Comparison of ENCODE assay signal across 9 mouse cellular contexts in genomic region chr7:142470808-142471413, GRCm38 (mm10). TPM values are rescaled to one million over a fixed set of nuclear protein-coding genes. Genes with fewer than 3 reads are reported as not detected.
A peak's percentile ranks its signal among the peaks of the same experiment; 100 is the strongest.
DNase-seq lines count a peak whose midpoint lies in the region; ATAC-seq and TF ChIP-seq lines count a peak whose summit lies in the region.
"Had no signal": no experiment of that assay in that cellular context is flagged by ENCODE, and none has a peak within 500 bp of the region (broad histone marks: within the 10 kb centered on the region; RNA-seq: fewer than 3 reads in every experiment).

No protein-coding gene starts in this region.

- H3K27ac ChIP-seq in forebrain, embryonic 10.5 days = peak overlapping the region; percentile 87
- no peak overlapping the region for H3K27ac ChIP-seq in forebrain, embryonic 15.5 days (replicated peaks)
- H3K27ac ChIP-seq in ES-E14 (ENCODE audit: insufficient read depth, low read depth, low read length, poor library complexity, severe bottlenecking) = no peak overlapping the region
- H3K27ac ChIP-seq in hindbrain, embryonic 15.5 days (replicated peaks) = no peak overlapping the region
- peak overlapping the region; percentile 27 for H3K27ac ChIP-seq in macrophage

- no peak for DNase-seq in forebrain, embryonic 10.5 days (ENCODE audit: extremely low spot score, low spot score)
- DNase-seq in ES-E14 (ENCODE audit: low read depth, low spot score) = peak; percentile 9
- peak; percentile 74 for DNase-seq in gastrocnemius, adult 18-20 months (ENCODE audit: low spot score)
- DNase-seq in testis, postnatal 14 days (ENCODE audit: low spot score) = peak; percentile 77
- no peak for DNase-seq in cerebellum, adult 11 months

- no peaks in the 10 kb centered on the region for H3K27me3 ChIP-seq in forebrain, embryonic 10.5 days (ENCODE audit: poor library complexity, severe bottlenecking)
- H3K27me3 ChIP-seq in forebrain, embryonic 15.5 days = no peaks in the 10 kb centered on the region
- H3K27me3 ChIP-seq in hindbrain, embryonic 15.5 days = no peaks in the 10 kb centered on the region

- no peaks in the 10 kb centered on the region for H3K36me3 ChIP-seq in forebrain, embryonic 10.5 days (replicated peaks)
- H3K36me3 ChIP-seq in forebrain, embryonic 15.5 days = no peaks in the 10 kb centered on the region
- no peaks in the 10 kb centered on the region for H3K36me3 ChIP-seq in ES-E14 (ENCODE audit: control insufficient read depth, insufficient read depth, low read length, poor library complexity, severe bottlenecking)
- H3K36me3 ChIP-seq in hindbrain, embryonic 15.5 days = no peaks in the 10 kb centered on the region
- H3K36me3 ChIP-seq in macrophage (ENCODE audit: inconsistent target) = no peaks in the 10 kb centered on the region

- in situ Hi-C loops in ES-E14 (cut with MboI; ENCODE audit: low sequenced_read_pairs in 2 of 2, unreplicated experiment in 2 of 2) = no loop called here

- H3K9ac ChIP-seq in forebrain, embryonic 15.5 days (replicated peaks) = no peak overlapping the region
- no peak overlapping the region for H3K9ac ChIP-seq in ES-E14 (ENCODE audit: insufficient read depth, low read depth, low read length, poor library complexity, severe bottlenecking)
- H3K9ac ChIP-seq in hindbrain, embryonic 15.5 days = no peak overlapping the region

- no peak for ATAC-seq in forebrain, embryonic 15.5 days (replicated peaks)
- ATAC-seq in hindbrain, embryonic 15.5 days (ENCODE audit: low FRiP score, low read depth) = 0 out of 2 replicates have a peak, but pooled peaks have one; percentile 45

- H3K4me3 ChIP-seq in forebrain, embryonic 10.5 days = no peak overlapping the region
- H3K4me3 ChIP-seq in forebrain, embryonic 15.5 days = no peak overlapping the region
- H3K4me3 ChIP-seq in ES-E14 (ENCODE audit: insufficient read depth in 1 of 2, low read depth in 1 of 2, low read length in 2 of 2, poor library complexity in 1 of 2, severe bottlenecking in 1 of 2) (no peak overlapping the region), macrophage (ENCODE audit: inconsistent target) (no peak overlapping the region)
- H3K4me3 ChIP-seq in hindbrain, embryonic 15.5 days = no peak overlapping the region

- peaks cover 99% of the 10 kb centered on the region for H3K79me2 ChIP-seq in macrophage (ENCODE audit: inconsistent target)

- no peaks in the 10 kb centered on the region for H3K9me3 ChIP-seq in forebrain, embryonic 10.5 days
- no peaks in the 10 kb centered on the region for H3K9me3 ChIP-seq in forebrain, embryonic 15.5 days
- H3K9me3 ChIP-seq in ES-E14 (ENCODE audit: control insufficient read depth, insufficient read depth, low read depth, low read length) = no peaks in the 10 kb centered on the region
- H3K9me3 ChIP-seq in hindbrain, embryonic 15.5 days = no peaks in the 10 kb centered on the region

- H3K4me1 ChIP-seq in forebrain, embryonic 10.5 days = peaks cover 39% of the 10 kb centered on the region
- peaks cover 8% of the 10 kb centered on the region; the same call in 1 of the 2 replicates for H3K4me1 ChIP-seq in forebrain, embryonic 15.5 days
- H3K4me1 ChIP-seq in ES-E14 (ENCODE audit: control insufficient read depth in 2 of 2, insufficient read depth in 2 of 2, low read length in 2 of 2, poor library complexity in 1 of 2) = peaks cover 0 to 3% of the 10 kb centered on the region in 2 experiments; a peak in 1 of 4 replicates
- H3K4me1 ChIP-seq in hindbrain, embryonic 15.5 days (replicated peaks) = peaks cover 11% of the 10 kb centered on the region; the same call in 1 of the 2 replicates

- no peak overlapping the region for H3K4me2 ChIP-seq in forebrain, embryonic 15.5 days (replicated peaks)
- H3K4me2 ChIP-seq in hindbrain, embryonic 15.5 days = no peak overlapping the region

- 24% methylated on average over 4 of the region's 4 CpGs for WGBS in forebrain, embryonic 10.5 days
- 21% methylated on average over 4 of the region's 4 CpGs for WGBS in forebrain, embryonic 15.5 days
- 20% methylated on average over 4 of the region's 4 CpGs for WGBS in hindbrain, embryonic 15.5 days
- whole genome bisulfite sequencing in macrophage (ENCODE audit: missing documents) = 52% methylated on average over 4 of the region's 4 CpGs

TF ChIP-seq in ES-E14, 5 proteins besides CTCF, POLR2A, EP300 and RAD21:
- TF ChIP-seq ZNF384 (IDR thresholded peaks at IDR 0.05; ENCODE audit: low read depth, low read length) = no peak
- no peak for TF ChIP-seq ZC3H11A (IDR thresholded peaks at IDR 0.05; ENCODE audit: borderline replicate concordance, low read depth, low read length)
- TF ChIP-seq CHD2 (IDR thresholded peaks at IDR 0.05; ENCODE audit: low read depth, low read length) = no peak
- no peak for TF ChIP-seq HCFC1 (IDR thresholded peaks at IDR 0.05; ENCODE audit: borderline replicate concordance, insufficient read depth, low read length)
- no peak for TF ChIP-seq MAFK (IDR thresholded peaks at IDR 0.05; ENCODE audit: insufficient read depth, low read depth, low read length)

RNA-seq across cellular contexts. Expression of gene Lsp1, which starts 10.3 kb away (rescaled TPM):
- polyA plus RNA-seq in forebrain, embryonic 10.5 days (2016; fragmentation: Nextera tagmentation; extraction: Ambion mirVana) = 10.7 and 12.0 TPM in 2 replicates
- polyA plus RNA-seq in forebrain, embryonic 15.5 days (2015; fragmentation: Nextera tagmentation; extraction: Ambion mirVana) = 3.6 and 4.2 TPM in 2 replicates
- 3.6 and 13.7 TPM in 2 replicates for total RNA-seq in ES-E14 (2012; rRNA removed)
- 10 to 100 TPM; 30.3 to 38.4 TPM for total RNA-seq in gastrocnemius, adult 18-20 months (2021)
- polyA plus RNA-seq in hindbrain, embryonic 15.5 days (2015; fragmentation: Nextera tagmentation; extraction: Ambion mirVana) = 4.5 and 7.6 TPM in 2 replicates
- 10 to 100 TPM in 24 of 26 experiments, 1 to 10 TPM in 2; 7.9 to 51.4 (median 34.9) TPM for total RNA-seq in macrophage (2018; cell fraction: chromatin; rRNA removed)
- total RNA-seq in macrophage (2018; cell fraction: cytosol; rRNA removed) = 100 to 1,000 TPM in 12 of 26 experiments, 10 to 100 TPM in 14; 29.4 to 203 (median 91.2) TPM
- 100 to 1,000 TPM in 2 of 26 experiments, 10 to 100 TPM in 24; 17.9 to 115 (median 43.2) TPM for total RNA-seq in macrophage (2018; cell fraction: nucleus; rRNA removed)
- polyA plus RNA-seq in macrophage (2018) = 30.8 to 130 TPM (median 114 TPM) in 3 replicates

RNA-seq across cellular contexts. Expression of gene Tnnt3, which starts 27.7 kb away (rescaled TPM):
- polyA plus RNA-seq in forebrain, embryonic 10.5 days (2016; fragmentation: Nextera tagmentation; extraction: Ambion mirVana) = 0.33 and 1.1 TPM in 2 replicates
- polyA plus RNA-seq in forebrain, embryonic 15.5 days (2015; fragmentation: Nextera tagmentation; extraction: Ambion mirVana) = 0.98 TPM in 1 of 2 replicates, not detected in the other
- total RNA-seq in ES-E14 (2012; rRNA removed) = 1.3 and 6.4 TPM in 2 replicates
- over 10,000 TPM; 35,269 to 35,976 TPM for total RNA-seq in gastrocnemius, adult 18-20 months (2021)
- polyA plus RNA-seq in hindbrain, embryonic 15.5 days (2015; fragmentation: Nextera tagmentation; extraction: Ambion mirVana) = 3.3 and 3.6 TPM in 2 replicates
- 10 to 100 TPM in 4 of 26 experiments, 1 to 10 TPM in 20, under 1 TPM in 1, not detected in 1; 0.88 to 12.2 (median 3.9) TPM for total RNA-seq in macrophage (2018; cell fraction: chromatin; rRNA removed)
- total RNA-seq in macrophage (2018; cell fraction: cytosol; rRNA removed) = under 1 TPM in 12 of 26 experiments, not detected in 14; 0.15 to 0.80 (median 0.35) TPM
- total RNA-seq in macrophage (2018; cell fraction: nucleus; rRNA removed) = 1 to 10 TPM in 21 of 26 experiments, not detected in 5; 1.1 to 9.3 (median 2.8) TPM
- polyA plus RNA-seq in macrophage (2018) = 0.75 TPM in 1 of 3 replicates, not detected in the others
- polyA plus RNA-seq: liver, adult 2 months had no signal

RNA-seq across cellular contexts. Expression of gene Tnni2, which starts 29.3 kb away (rescaled TPM):
- 0.46 and 1.4 TPM in 2 replicates for polyA plus RNA-seq in forebrain, embryonic 10.5 days (2016; fragmentation: Nextera tagmentation; extraction: Ambion mirVana)
- polyA plus RNA-seq in forebrain, embryonic 15.5 days (2015; fragmentation: Nextera tagmentation; extraction: Ambion mirVana) = 0.73 and 0.93 TPM in 2 replicates
- 1.6 and 3.7 TPM in 2 replicates for total RNA-seq in ES-E14 (2012; rRNA removed)
- total RNA-seq in gastrocnemius, adult 18-20 months (2021) = over 10,000 TPM; 19,257 to 20,060 TPM
- 0.79 and 1.4 TPM in 2 replicates for polyA plus RNA-seq in hindbrain, embryonic 15.5 days (2015; fragmentation: Nextera tagmentation; extraction: Ambion mirVana)
- 10 to 100 TPM in 24 of 26 experiments, 1 to 10 TPM in 2; 3.2 to 37.4 (median 23.0) TPM for total RNA-seq in macrophage (2018; cell fraction: chromatin; rRNA removed)
- total RNA-seq in macrophage (2018; cell fraction: cytosol; rRNA removed) = 10 to 100 TPM in 15 of 26 experiments, 1 to 10 TPM in 11; 6.3 to 23.8 (median 11.0) TPM
- 10 to 100 TPM in 19 of 26 experiments, 1 to 10 TPM in 7; 5.5 to 26.3 (median 13.7) TPM for total RNA-seq in macrophage (2018; cell fraction: nucleus; rRNA removed)
- polyA plus RNA-seq in macrophage (2018) = 13.4 to 20.6 TPM (median 18.0 TPM) in 3 replicates
- polyA plus RNA-seq: liver, adult 2 months had no signal

RNA-seq across cellular contexts. Expression of gene Syt8, which starts 36.3 kb away (rescaled TPM):
- polyA plus RNA-seq in forebrain, embryonic 10.5 days (2016; fragmentation: Nextera tagmentation; extraction: Ambion mirVana) = 0.18 TPM in 1 of 2 replicates, not detected in the other
- not detected in 2 replicates for polyA plus RNA-seq in forebrain, embryonic 15.5 days (2015; fragmentation: Nextera tagmentation; extraction: Ambion mirVana)
- total RNA-seq in ES-E14 (2012; rRNA removed) = 0.42 and 0.94 TPM in 2 replicates
- total RNA-seq in gastrocnemius, adult 18-20 months (2021) = not detected
- polyA plus RNA-seq in hindbrain, embryonic 15.5 days (2015; fragmentation: Nextera tagmentation; extraction: Ambion mirVana) = not detected in 2 replicates
- 100 to 1,000 TPM in 25 of 26 experiments, 10 to 100 TPM in 1; 60.8 to 211 (median 144) TPM for total RNA-seq in macrophage (2018; cell fraction: chromatin; rRNA removed)
- total RNA-seq in macrophage (2018; cell fraction: cytosol; rRNA removed) = 1 to 10 TPM in 19 of 26 experiments, under 1 TPM in 7; 0.41 to 8.6 (median 1.5) TPM
- total RNA-seq in macrophage (2018; cell fraction: nucleus; rRNA removed) = 100 to 1,000 TPM in 6 of 26 experiments, 10 to 100 TPM in 20; 48.3 to 120 (median 78.4) TPM
- polyA plus RNA-seq in macrophage (2018) = 3.2 to 10.3 TPM (median 4.8 TPM) in 3 replicates
- total RNA-seq: liver, adult 2 months had no signal
- polyA plus RNA-seq: liver, adult 2 months had no signal

Comparison
In these comparisons a context has a peak if more than half of its experiments do, and no peak if none do; other contexts are left out.
1. H3K27ac ChIP-seq: peak in forebrain, embryonic 10.5 days (single experiment) and macrophage (single experiment); none in forebrain, embryonic 15.5 days (single experiment), ES-E14 (single experiment) and hindbrain, embryonic 15.5 days (single experiment).
2. DNase-seq: peak in ES-E14 (single experiment), gastrocnemius, adult 18-20 months (single experiment) and testis, postnatal 14 days (single experiment); none in forebrain, embryonic 10.5 days (single experiment) and cerebellum, adult 11 months (single experiment).